Mouse (Mus musculus) erythroblast, embryonic 14.5 days (primary cell): ENCODE results near the gene Scarf1. TPM values are rescaled to one million over a fixed set of nuclear protein-coding genes. Genes with fewer than 3 reads are reported as not detected.
"Not testable (repeated sequence)": the region's sequence is repeated elsewhere in the genome, so short reads cannot be mapped to it uniquely, and the experiment has no call there.

ENCODE experiments used
- H3K27me3 ChIP-seq: 2 replicates; pipeline ENCODE4 v1.6.1; 2012; ENCODE audit warnings: inconsistent platforms; ENCODE audit not compliant: control insufficient read depth
- H3K36me3 ChIP-seq: 2 replicates; pipeline ENCODE4 v1.6.1; 2012; ENCODE audit warnings: mild to moderate bottlenecking, inconsistent platforms; ENCODE audit not compliant: control insufficient read depth
- H3K4me1 ChIP-seq: 2 replicates; pipeline ENCODE4 v1.6.1; 2012; ENCODE audit warnings: inconsistent platforms; ENCODE audit not compliant: control insufficient read depth
- H3K4me3 ChIP-seq: replicated peaks from 2 replicates; pipeline ENCODE3; 2012; ENCODE audit warnings: moderate library complexity, mild to moderate bottlenecking, inconsistent platforms
- H3K9me3 ChIP-seq: 2 replicates; pipeline ENCODE4 v1.6.1; 2012; ENCODE audit warnings: low read length, inconsistent platforms, mixed read lengths; ENCODE audit not compliant: control insufficient read depth
- GATA1 ChIP-seq: IDR thresholded peaks from 2 replicates; pipeline ENCODE4 v1.6.1; 2012; ENCODE audit warnings: low read length, inconsistent platforms, mixed read lengths
- TAL1 ChIP-seq: IDR thresholded peaks from 3 replicates; pipeline ENCODE4 v1.6.1; 2012; ENCODE audit warnings: low read length, inconsistent platforms, mixed read lengths
- polyA plus RNA-seq: library from polyadenylated mRNA; stranded (reverse); fragments of >175 nt; gene quantifications from 2 replicates; pipeline ENCODE4 v1.2.3, GENCODE M21; 2012

Scarf1 gene
- polyA plus RNA-seq, 1 experiment: 0.06 TPM

GRCm38 (mm10) chr11:75540710-75541581, 27.6 kb downstream of the Scarf1 start:
- Histone ChIP-seq H3K9me3 (no peaks in the 10 kb centered on the region), H3K27me3 (no peaks in the 10 kb centered on the region), H3K4me1 (peaks cover 33% of the 10 kb centered on the region), H3K4me3 (no peak overlapping the region), H3K36me3 (peaks cover 2% of the 10 kb centered on the region; the same call in 1 of the 2 replicates)
- TF ChIP-seq TAL1 (no peak), GATA1 (no peak)

- Histone ChIP-seq H3K36me3 (peaks cover 2% of the 10 kb centered on the region; the same call in 1 of the 2 replicates), H3K27me3 (no peaks in the 10 kb centered on the region), H3K9me3 (no peaks in the 10 kb centered on the region), H3K4me1 (peaks cover 44% of the 10 kb centered on the region), H3K4me3 (no peak overlapping the region)
- no peak for TF ChIP-seq TAL1
- no peak for TF ChIP-seq GATA1
These were observed 31.4 kb downstream of the Scarf1 start for GRCm38 (mm10) chr11:75544713-75545112.

- Histone ChIP-seq H3K4me3 (peak overlapping the region; percentile 5), H3K27me3 (no peaks in the 10 kb centered on the region), H3K36me3 (peaks cover 2% of the 10 kb centered on the region; the same call in 1 of the 2 replicates), H3K9me3 (no peaks in the 10 kb centered on the region), H3K4me1 (peaks cover 35% of the 10 kb centered on the region)
- TF ChIP-seq GATA1 (no peak; the same call in 1 of the 2 replicates), TAL1 (no peak)
These were observed 32.7 kb downstream of the Scarf1 start for GRCm38 (mm10) chr11:75546057-75546456.

- Histone ChIP-seq H3K9me3 (no peaks in the 10 kb centered on the region), H3K4me1 (peaks cover 26% of the 10 kb centered on the region), H3K36me3 (peaks cover 2% of the 10 kb centered on the region; the same call in 1 of the 2 replicates), H3K4me3 (no peak overlapping the region), H3K27me3 (no peaks in the 10 kb centered on the region)
- TF ChIP-seq GATA1 (no peak), TAL1 (no peak)
These were observed 36.3 kb downstream of the Scarf1 start for GRCm38 (mm10) chr11:75549658-75550111.

GRCm38 (mm10) chr11:75550200-75550946, 37.0 kb downstream of the Scarf1 start:
- H3K4me1 ChIP-seq: peaks cover 19% of the 10 kb centered on the region
- no peaks in the 10 kb centered on the region for H3K9me3 ChIP-seq
- no peaks in the 10 kb centered on the region for H3K36me3 ChIP-seq
- TF ChIP-seq GATA1: no peak
- no peak for TF ChIP-seq TAL1
- no peak overlapping the region for H3K4me3 ChIP-seq
- no peaks in the 10 kb centered on the region for H3K27me3 ChIP-seq

- Histone ChIP-seq H3K4me1 (peaks cover 10% of the 10 kb centered on the region), H3K27me3 (no peaks in the 10 kb centered on the region), H3K4me3 (no peak overlapping the region), H3K9me3 (no peaks in the 10 kb centered on the region), H3K36me3 (no peaks in the 10 kb centered on the region)
- TF ChIP-seq TAL1: no peak
- no peak for TF ChIP-seq GATA1
These were observed 38.0 kb downstream of the Scarf1 start for GRCm38 (mm10) chr11:75551321-75551720.

- Histone ChIP-seq H3K9me3 (no peaks in the 10 kb centered on the region), H3K27me3 (no peaks in the 10 kb centered on the region), H3K4me1 (peaks cover 4% of the 10 kb centered on the region), H3K36me3 (no peaks in the 10 kb centered on the region), H3K4me3 (no peak overlapping the region)
- no peak for TF ChIP-seq GATA1
These were observed 38.7 kb downstream of the Scarf1 start for GRCm38 (mm10) chr11:75551961-75552441.

GRCm38 (mm10) chr11:75552906-75553482, 39.7 kb downstream of the Scarf1 start:
- Histone ChIP-seq H3K9me3 (peaks cover 1% of the 10 kb centered on the region), H3K36me3 (no peaks in the 10 kb centered on the region), H3K4me1 (no peaks in the 10 kb centered on the region), H3K4me3 (no peak overlapping the region), H3K27me3 (no peaks in the 10 kb centered on the region)
- no peak for TF ChIP-seq TAL1
- TF ChIP-seq GATA1: no peak

GRCm38 (mm10) chr11:75556006-75556405, 42.7 kb downstream of the Scarf1 start:
- not testable (repeated sequence) for H3K9me3 ChIP-seq, H3K4me1 ChIP-seq, H3K27me3 ChIP-seq, H3K4me3 ChIP-seq, H3K36me3 ChIP-seq
